Mouse (Mus musculus) liver, embryonic 15.5 days (tissue): ENCODE data around the gene Gm12248. TPM values are rescaled to one million over a fixed set of nuclear protein-coding genes. Genes with fewer than 3 reads are reported as not detected.

ENCODE experiments used
- ATAC-seq: fragments of 200-750 bp; cut with Nextera tagmentation; 2 replicates; pipeline ENCODE4 v1.8.0; 2017; ENCODE audit warnings: moderate number of reproducible peaks, mild to moderate bottlenecking, moderate library complexity; ENCODE audit not compliant: insufficient read depth
- H3K27ac ChIP-seq: fragments of 300-500 bp; sonication (generic); replicated peaks from 2 replicates; pipeline ENCODE4 v1.5.1; 2015; ENCODE audit warnings: mild to moderate bottlenecking, inconsistent platforms
- H3K27me3 ChIP-seq: fragments of 300-500 bp; sonication (generic); 2 replicates; pipeline ENCODE4 v1.6.1; 2015; ENCODE audit warnings: mild to moderate bottlenecking, inconsistent platforms
- H3K36me3 ChIP-seq: fragments of 300-500 bp; sonication (generic); replicated peaks from 2 replicates; pipeline ENCODE4 v1.6.1; 2015; ENCODE audit warnings: moderate library complexity, mild to moderate bottlenecking, inconsistent platforms
- H3K4me1 ChIP-seq: fragments of 300-500 bp; sonication (generic); replicated peaks from 2 replicates; pipeline ENCODE4 v1.6.1; 2015; ENCODE audit warnings: inconsistent platforms
- H3K4me2 ChIP-seq: fragments of 300-500 bp; sonication (generic); 2 replicates; pipeline ENCODE4 v1.6.1; 2015; ENCODE audit warnings: moderate library complexity, mild to moderate bottlenecking, inconsistent platforms
- H3K4me3 ChIP-seq: fragments of 300-500 bp; sonication (generic); replicated peaks from 2 replicates; pipeline ENCODE4 v1.5.1; 2015; ENCODE audit warnings: mild to moderate bottlenecking, inconsistent platforms
- H3K9ac ChIP-seq: fragments of 300-500 bp; sonication (generic); 2 replicates; pipeline ENCODE4 v1.6.1; 2015; ENCODE audit warnings: moderate library complexity, mild to moderate bottlenecking, inconsistent platforms
- H3K9me3 ChIP-seq: fragments of 300-500 bp; sonication (generic); replicated peaks from 2 replicates; pipeline ENCODE4 v1.6.1; 2016; ENCODE audit warnings: inconsistent platforms
- WGBS: fragments of 180-500 bp; shearing (Covaris S2); methylation state at CpG from one replicate; pipeline ENCODE4 v1.1.7; 2015; ENCODE audit warnings: mixed read lengths; ENCODE audit not compliant: insufficient replicate concordance; 5-methylcytosine and 5-hydroxymethylcytosine counted together
- polyA plus RNA-seq: library from polyadenylated mRNA; unstranded; fragments of >200 nt; fragmentation: Nextera tagmentation; extraction: Ambion mirVana; gene quantifications from 2 replicates; pipeline ENCODE4 v1.2.1, GENCODE M21; 2015

Gm12248 gene
- polyA plus RNA-seq, 1 experiment from 2014 or later = not detected

DNA sequence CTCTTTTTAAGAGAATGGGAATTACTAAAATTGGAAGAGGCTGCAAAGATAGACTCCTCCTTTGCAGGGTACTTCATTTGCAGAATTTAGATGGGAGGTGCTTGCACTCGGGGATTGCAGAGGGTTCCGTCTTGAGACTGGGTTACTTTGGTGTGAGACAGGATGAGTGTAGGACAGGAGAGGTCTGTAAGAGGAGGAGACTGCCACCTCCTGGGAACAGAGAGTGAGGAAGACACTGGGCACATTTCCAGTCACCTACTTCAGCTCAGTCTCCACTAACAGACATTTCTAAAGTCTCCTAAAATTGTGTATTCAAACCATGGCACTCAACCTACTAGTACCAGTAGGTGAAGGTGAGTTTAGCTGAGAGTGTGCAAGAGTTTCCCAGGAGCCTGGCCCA lies 74.6 kb downstream of the Gm12248 start:
- H3K9me3 ChIP-seq = no peaks in the 10 kb centered on the region
- H3K4me2 ChIP-seq = no peak overlapping the region
- H3K36me3 ChIP-seq = no peaks in the 10 kb centered on the region
- H3K4me1 ChIP-seq = peaks cover 92% of the 10 kb centered on the region
- peak overlapping the region; percentile 64 for H3K27ac ChIP-seq
- peak; percentile 52; the same call in 1 of the 2 replicates for ATAC-seq
- WGBS = 29% methylated on average over 2 of the region's 2 CpGs
- peak overlapping the region; percentile 28; the same call in 1 of the 2 replicates for H3K9ac ChIP-seq
- no peaks in the 10 kb centered on the region for H3K27me3 ChIP-seq
- no peak overlapping the region for H3K4me3 ChIP-seq

GRCm38 (mm10) chr11:58017422-58017821 lies 75.5 kb downstream of the Gm12248 start:
- 22% methylated on average over 1 of the region's 1 CpGs for WGBS
- Histone ChIP-seq H3K36me3 (no peaks in the 10 kb centered on the region), H3K27me3 (no peaks in the 10 kb centered on the region), H3K27ac (peak overlapping the region; percentile 49), H3K4me2 (peak overlapping the region; percentile 8; the same call in 1 of the 2 replicates), H3K9ac (peak overlapping the region; percentile 14; the same call in 1 of the 2 replicates), H3K9me3 (no peaks in the 10 kb centered on the region), H3K4me1 (peaks cover 97% of the 10 kb centered on the region), H3K4me3 (no peak overlapping the region)
- no peak for ATAC-seq

DNA sequence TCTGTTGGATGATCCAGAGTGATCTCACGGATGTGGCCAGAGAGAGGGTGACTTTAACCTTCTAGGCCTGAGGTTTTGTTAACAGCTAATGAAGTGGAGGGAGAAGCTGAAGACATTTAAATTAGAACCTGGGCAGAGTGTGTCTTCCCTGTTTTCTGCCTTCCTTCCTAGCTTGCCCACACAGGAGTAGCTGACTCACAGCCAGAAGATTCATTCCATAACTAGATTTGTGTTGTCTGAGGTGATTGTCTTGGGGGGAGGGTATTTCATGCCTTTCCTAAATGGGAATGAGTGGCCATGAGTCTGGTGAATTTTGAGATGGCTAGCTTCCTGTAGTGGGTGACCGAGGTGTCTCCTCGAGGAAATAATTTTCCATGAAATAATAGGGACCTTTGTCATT lies 76.6 kb downstream of the Gm12248 start:
- no peaks in the 10 kb centered on the region for H3K27me3 ChIP-seq
- no peak overlapping the region for H3K4me3 ChIP-seq
- no peaks in the 10 kb centered on the region for H3K36me3 ChIP-seq
- WGBS = 54% methylated on average over 3 of the region's 3 CpGs
- H3K9me3 ChIP-seq = no peaks in the 10 kb centered on the region
- H3K4me1 ChIP-seq = peaks cover 98% of the 10 kb centered on the region
- ATAC-seq = no peak
- H3K9ac ChIP-seq = no peak overlapping the region
- no peak overlapping the region for H3K4me2 ChIP-seq
- peak overlapping the region; percentile 24; the same call in 1 of the 2 replicates for H3K27ac ChIP-seq

GRCm38 (mm10) chr11:58015339-58015738 lies 77.6 kb downstream of the Gm12248 start:
- H3K9me3 ChIP-seq = no peaks in the 10 kb centered on the region
- 47% methylated on average over 2 of the region's 2 CpGs for WGBS
- no peak overlapping the region for H3K4me3 ChIP-seq
- H3K27me3 ChIP-seq = no peaks in the 10 kb centered on the region
- peak overlapping the region; percentile 64 for H3K27ac ChIP-seq
- H3K4me1 ChIP-seq = peaks cover 94% of the 10 kb centered on the region
- peak; percentile 55 for ATAC-seq
- H3K36me3 ChIP-seq = no peaks in the 10 kb centered on the region
- no peak overlapping the region for H3K9ac ChIP-seq
- peak overlapping the region; percentile 5; the same call in 1 of the 2 replicates for H3K4me2 ChIP-seq

GRCm38 (mm10) chr11:58014604-58015003 lies 78.3 kb downstream of the Gm12248 start:
- no peaks in the 10 kb centered on the region for H3K27me3 ChIP-seq
- H3K4me1 ChIP-seq = peaks cover 87% of the 10 kb centered on the region
- peak overlapping the region; percentile 68 for H3K27ac ChIP-seq
- WGBS = 37% methylated on average over 1 of the region's 1 CpGs
- 0 out of 2 replicates have a peak overlapping the region, but pooled peaks have one; percentile 8 for H3K4me2 ChIP-seq
- no peak overlapping the region for H3K9ac ChIP-seq
- no peaks in the 10 kb centered on the region for H3K36me3 ChIP-seq
- no peaks in the 10 kb centered on the region for H3K9me3 ChIP-seq
- no peak overlapping the region for H3K4me3 ChIP-seq
- ATAC-seq = no peak

Other genes with a start within 250 kb of the Gm12248 start
- 17.3 and 19.8 TPM in 2 replicates for gene Larp1, start 84.1 kb downstream of the Gm12248 start, polyA plus RNA-seq
- 34.1 and 37.2 TPM in 2 replicates for gene Cnot8, start 11.0 kb upstream of the Gm12248 start, polyA plus RNA-seq
- gene Gemin5, start 75.4 kb upstream of the Gm12248 start, polyA plus RNA-seq = 9.3 and 9.8 TPM in 2 replicates
- gene Mrpl22, start 78.5 kb upstream of the Gm12248 start, polyA plus RNA-seq = 79.1 and 90.7 TPM in 2 replicates
- gene Igtp, start 106.4 kb upstream of the Gm12248 start, polyA plus RNA-seq = 9.9 and 11.2 TPM in 2 replicates
- gene Irgm2, start 106.5 kb upstream of the Gm12248 start, polyA plus RNA-seq = 6.1 and 6.3 TPM in 2 replicates
- 2.9 and 3.2 TPM in 2 replicates for gene 4930438A08Rik, start 181.7 kb upstream of the Gm12248 start, polyA plus RNA-seq
- gene Zfp692, start 213.9 kb upstream of the Gm12248 start, polyA plus RNA-seq = 9.4 and 11.5 TPM in 2 replicates
- gene Zfp672, start 237.2 kb upstream of the Gm12248 start, polyA plus RNA-seq = 35.0 and 36.0 TPM in 2 replicates
- gene Sh3bp5l, start 237.6 kb upstream of the Gm12248 start, polyA plus RNA-seq = 16.7 and 19.0 TPM in 2 replicates